Mouse (Mus musculus) left cerebral cortex, postnatal 14 days (tissue): ENCODE measurements around the gene Afg1l. TPM values are rescaled to one million over a fixed set of nuclear protein-coding genes. Genes with fewer than 3 reads are reported as not detected.
A peak's percentile ranks its signal among the peaks of the same experiment; 100 is the strongest.

Experiments used
- DNase-seq, 2 experiments: peaks; one replicate each; pipeline ENCODE4 v3.0.0; 2021 to 2022; ENCODE audit warnings: low spot score in 2 of 2, mixed read lengths in 1 of 2
- intact Hi-C: fragments of 180-260 bp; cut with DNase I; formaldehyde crosslinking; loops from one replicate; pipeline ENCODE4 v1.15.1; 2025
- total RNA-seq, 2 experiments: library from RNA; stranded (reverse); gene quantifications; 2 replicates each; pipeline ENCODE4 v1.2.3; 2021

Gene Afg1l
- total RNA-seq, 2 experiments from 2014 or later: 9.9 to 11.2 TPM

DNA sequence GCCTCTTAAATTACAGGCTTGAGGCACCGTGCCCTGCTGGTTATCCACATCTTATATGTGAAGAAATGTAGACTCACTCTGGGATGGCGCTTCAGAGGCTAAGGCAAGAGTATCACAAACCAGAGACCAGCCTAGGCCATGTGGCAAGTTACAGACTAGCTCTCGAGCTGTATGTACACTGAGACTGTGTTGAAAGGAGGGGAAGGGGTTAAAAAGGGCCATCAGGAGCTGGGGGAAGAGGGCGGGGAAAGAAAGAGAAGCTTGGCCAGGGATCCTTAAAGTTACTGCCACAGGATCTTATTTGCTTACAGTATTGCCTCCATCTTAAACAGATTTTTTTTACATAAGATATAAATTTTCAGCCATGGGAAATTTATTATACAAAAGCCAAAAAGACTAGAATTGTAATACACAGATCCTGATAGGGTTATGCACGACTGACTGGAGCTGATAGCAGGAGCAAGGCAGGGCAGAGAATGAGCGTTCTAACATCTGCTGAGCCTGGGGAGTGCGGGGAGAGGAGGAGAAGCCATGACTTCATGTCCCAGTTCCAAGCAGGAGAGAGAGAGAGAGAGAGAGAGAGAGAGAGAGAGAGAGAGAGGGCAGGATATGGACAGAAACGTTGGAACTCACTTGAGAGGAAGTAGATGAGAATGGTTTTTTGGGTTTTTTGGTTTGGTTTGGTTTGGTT, 10.4 kb upstream of the Afg1l start:
- no peak for DNase-seq

DNA sequence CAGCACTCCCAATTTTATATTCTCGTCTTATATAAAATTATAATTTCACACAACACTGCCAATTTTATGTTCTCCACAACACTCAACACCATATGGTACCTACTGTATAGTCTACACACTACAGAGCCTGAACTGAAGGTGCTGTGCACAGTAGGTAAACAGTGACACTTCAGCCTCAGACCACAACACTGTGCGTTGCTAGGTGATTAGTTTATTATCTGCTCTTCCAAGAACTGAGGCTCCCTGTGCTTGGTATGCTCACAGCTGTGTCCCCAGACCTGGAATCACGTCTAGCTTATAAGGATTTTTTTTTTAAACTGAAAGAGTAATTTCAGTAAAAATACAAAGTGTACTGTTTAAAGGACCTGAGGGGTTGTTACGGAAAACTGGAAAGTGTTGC, 2.4 kb upstream of the Afg1l start:
- peak in 1 of 2 experiments; percentile 18 for DNase-seq
- intact Hi-C loops: no loop called here

More for the DNA sequence above, 10.4 kb upstream of the Afg1l start:
- intact Hi-C loops: no loop called here

DNA sequence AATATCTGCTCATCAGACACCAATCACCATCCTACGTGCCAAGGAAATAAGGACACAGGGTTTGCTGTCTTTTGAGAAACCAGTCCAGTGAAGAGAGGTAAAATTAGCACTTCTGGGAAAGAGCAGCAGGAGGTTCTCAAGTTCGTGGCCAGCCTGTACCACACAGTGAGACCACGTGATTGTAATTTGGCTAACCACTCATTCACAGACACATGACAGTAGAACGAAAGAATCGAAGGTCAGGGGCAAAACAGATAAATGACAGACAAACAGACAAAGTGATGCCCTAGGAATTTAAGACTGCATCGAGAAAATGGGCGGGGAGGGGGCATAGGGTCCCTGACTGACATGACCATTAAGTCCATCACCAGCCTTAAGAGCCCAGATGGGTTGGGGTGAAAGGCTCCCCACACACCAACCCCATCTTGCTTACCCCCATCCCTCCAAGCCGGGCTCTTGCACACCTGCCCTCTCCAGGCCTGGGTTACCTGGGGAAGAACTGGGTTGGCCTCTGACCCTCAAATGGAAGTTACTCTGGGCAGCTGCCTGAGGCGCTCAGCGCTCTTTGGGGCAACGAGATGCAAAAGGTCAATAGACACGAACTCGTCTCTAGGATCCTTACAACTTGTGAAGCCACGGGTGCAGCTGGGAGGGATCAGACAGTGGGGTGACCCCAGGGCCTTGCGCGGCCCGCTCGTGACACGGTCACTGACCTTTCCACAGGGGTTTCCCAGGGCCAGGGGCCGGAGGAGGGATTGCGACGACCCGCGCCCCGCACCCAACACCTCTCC, 620 bp downstream of the Afg1l start:
- DNase-seq: no peak
- intact Hi-C loops: no loop called here

DNA sequence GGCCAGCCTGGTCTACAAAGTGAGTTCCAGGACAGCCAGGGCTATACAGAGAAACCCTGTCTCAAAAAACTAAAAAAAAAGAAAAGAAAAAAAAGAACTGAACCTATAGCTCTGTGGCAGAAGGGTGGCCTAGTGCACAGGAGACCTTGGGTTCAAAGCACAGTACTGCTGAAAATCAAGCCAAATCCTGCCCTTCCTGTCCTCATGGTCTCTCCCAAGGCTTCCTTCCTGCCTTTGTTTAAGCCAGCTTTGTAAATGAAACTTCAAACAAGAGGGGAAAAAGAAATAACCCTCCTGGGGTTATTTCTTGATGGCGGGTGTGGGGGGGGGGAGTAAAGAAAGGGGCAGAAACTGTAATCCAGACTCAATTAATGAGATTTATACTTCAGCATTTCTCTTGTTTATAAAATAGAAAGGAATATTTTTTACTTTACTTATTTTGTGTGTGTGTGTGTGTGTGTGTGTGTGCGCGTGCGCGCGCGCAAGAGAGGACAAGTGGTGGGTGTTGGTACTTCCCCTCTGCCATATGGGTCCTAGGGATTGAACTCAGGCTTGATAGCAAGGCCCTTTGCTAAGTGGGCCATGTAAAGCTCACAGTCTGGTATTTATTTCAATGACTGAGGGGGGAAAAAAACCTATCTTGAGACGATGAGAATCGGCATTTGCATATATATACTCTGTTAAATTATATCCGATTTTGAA, 1.4 kb downstream of the Afg1l start:
- DNase-seq: no peak
- intact Hi-C loops: no loop called here

DNA sequence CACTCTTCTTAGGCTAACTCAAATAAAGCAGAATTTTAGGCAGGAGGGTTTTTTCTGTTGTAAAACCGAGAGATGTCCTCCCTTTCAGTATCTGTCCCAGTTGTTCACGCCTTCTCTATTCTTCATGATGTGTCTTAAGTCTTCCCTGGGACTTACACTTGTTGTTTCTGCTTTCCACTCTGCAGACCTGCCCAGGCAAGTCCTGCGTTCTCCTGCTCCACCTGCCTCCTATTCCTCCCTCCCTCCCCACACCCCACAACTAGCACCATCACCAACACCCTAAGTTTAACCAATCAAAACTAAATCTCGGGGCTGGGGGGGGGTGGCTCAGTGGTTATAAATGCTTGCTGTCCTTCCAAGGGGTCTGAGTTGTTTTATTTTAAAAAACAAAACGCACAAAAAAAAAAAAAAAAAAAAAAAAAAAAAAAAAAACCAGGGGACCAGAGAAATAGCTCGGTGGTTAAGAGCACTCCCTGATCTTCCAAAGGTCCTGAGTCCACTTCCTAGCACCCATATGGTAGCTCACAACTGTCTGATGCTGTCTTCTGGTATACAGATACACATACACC, 3.3 kb downstream of the Afg1l start:
- no peak for DNase-seq
- intact Hi-C loops: no loop called here

DNA sequence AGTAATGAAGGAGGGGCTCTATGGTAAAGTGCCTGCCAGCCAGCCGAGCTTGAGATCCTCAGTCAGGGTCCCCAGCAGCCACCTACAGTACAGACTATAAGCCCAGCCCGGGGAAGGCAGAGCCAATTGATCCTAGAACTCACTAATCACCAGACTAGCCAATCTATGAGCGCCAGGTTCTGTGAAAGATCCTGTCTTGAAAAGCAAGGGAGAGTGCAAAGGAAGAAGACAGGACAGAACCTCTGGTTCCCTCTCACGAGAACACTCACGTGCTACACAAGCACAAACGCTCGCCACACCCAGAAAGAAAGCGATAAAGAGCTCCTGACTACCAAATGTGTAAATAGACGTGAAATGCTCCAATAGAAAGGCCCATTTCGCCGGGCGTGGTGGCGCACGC, 13.6 kb downstream of the Afg1l start:
- DNase-seq: no peak
- intact Hi-C loops: no loop called here

DNA sequence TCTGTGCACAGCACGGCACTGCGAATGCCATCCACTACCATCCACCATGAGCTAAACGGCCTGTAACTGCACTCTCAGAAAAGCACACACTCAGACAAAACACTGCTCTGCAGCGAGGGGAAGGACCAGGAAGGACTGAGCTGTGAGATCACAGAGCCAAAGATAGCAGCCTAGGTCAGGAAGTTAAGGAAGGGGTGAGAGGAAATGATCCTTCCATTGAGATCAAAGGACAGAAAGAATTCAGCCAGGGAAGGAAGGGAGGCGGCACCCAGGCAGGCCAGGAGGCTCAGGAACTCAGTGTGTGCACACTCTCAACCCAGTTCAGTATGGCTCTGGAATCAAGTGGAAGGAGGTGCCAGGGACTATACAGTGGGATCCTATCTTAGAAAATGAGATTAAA, 14.1 kb downstream of the Afg1l start:
- DNase-seq: no peak

DNA sequence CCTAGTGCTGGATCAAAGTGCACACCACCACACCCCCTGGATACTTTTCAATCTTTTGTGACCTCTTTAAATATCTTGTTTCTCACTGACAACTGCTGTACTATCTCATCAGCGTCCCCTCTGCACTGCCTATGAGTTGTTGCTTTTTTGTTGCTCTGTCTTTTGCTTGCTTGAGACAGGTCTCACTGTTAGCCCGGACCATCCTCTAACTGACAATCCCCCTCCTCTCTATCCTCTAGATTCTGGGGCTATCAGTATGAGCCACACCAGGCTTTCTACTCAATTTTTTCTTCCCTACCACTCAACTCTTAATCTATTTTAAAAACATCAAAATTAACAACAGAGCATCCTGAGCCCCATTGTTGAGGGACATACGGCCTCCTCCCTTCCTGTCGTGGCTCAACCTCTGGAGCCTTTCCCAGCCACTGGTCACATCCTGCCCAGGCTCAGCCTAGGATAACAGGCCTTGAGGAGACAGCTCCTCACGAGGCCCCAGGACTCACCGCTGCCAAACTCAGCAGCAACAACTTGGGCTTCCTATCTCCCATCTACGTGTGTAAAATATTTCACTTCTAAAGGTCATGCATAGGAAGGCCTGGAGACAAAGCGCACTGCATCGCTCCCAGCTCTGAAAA, 20.7 kb downstream of the Afg1l start:
- DNase-seq: no peak
- intact Hi-C loops: no loop called here

More for the DNA sequence above, 14.1 kb downstream of the Afg1l start:
- intact Hi-C loops: no loop called here

DNA sequence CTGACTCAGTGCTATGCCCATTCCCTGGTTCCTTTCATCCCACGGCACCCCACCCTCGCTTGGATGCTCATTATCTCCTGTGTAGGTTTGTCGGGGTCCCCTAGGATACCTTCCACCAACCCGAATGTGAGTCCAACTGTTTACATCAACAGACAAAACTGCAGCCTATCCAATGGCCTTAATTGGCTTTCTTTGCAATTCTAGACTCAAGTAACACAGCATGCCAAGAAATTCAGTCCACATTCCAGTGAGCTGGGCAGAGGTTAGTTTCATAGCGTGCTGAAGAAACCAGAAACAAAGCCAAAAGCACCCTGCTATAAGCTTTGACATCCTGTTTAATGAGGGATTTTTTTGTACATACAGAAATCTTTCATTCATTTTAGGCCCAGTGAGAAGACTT, 22.4 kb downstream of the Afg1l start:
- DNase-seq: no peak
- intact Hi-C loops: no loop called here

DNA sequence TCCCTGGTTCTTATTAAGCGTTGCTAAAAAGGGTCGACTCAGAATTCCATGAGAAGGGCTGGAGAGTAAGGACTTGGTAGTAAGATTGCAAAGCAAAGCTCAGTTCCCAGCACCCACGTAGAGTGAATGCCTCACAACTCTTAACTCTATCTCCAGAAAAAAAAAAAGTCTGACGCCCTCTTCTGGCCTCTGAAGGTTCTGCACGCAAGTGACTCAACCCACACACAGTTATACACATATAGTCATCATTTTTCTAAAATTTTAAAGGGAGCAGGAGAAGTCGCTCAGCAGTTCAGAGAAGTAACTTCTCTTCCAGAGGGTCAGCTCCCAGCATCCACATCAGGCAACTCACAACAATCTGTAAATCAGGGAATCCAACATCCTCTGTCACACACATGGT, 23.7 kb downstream of the Afg1l start:
- intact Hi-C loops: no loop called here
- no peak for DNase-seq

DNA sequence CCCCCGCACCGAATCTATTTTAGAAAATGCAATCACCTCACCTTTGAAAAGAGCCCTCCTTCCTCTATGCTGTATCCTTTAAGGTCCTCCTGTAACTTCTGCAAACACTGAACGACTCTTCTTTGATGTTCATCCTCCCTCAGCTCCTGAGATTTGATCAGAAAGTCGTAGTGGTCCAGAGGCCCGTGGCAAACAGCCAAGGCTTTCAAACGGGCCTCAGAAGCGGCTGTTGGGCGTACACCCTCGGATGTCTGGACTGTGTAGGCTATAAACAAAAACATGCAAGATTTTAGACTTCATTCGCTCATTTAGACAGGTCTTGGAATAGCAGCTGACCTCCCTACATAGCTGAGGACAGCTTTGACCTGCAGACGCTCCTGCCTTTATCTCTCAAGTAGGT, 24.1 kb downstream of the Afg1l start:
- no peak for DNase-seq
- intact Hi-C loops: no loop called here

DNA sequence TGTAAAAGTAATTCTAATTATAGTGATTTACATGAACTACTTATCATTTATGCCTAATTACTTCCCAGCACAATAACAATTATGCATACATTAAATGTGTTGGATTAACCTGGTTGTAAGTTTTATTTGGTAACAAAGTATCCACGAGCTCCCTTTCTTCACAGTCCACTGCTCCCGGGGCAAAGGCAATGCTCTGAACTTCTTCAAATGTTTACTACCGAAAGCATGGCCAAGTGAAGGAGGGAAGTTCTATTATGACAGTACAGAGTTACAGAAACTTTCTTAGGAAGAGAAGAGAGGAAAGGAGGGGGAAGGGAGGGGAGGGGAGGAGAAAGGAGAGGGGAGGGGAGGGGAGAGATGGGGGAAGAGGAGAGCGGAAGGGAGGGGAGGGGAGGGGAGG, 28.7 kb downstream of the Afg1l start:
- DNase-seq: no peak
- intact Hi-C loops: no loop called here

DNA sequence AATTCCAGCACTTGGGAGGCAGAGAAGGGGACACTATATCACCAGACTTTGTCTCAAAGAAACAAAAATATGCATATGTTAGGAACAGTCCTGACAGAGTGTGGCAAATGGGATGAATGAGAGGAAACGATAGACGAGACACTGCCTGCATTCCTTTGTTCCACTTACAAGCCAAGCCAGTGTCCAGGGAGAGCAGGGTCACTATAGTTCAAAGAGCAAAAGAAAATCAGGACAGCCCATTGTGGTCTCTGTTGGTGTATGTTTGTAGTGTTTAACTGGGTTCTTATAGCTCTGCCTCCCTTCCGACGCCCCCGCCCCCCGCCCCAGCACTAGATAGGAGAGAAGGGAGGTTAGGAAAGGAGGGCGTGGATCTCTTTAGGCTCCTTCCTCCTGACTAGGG, 30.0 kb downstream of the Afg1l start:
- DNase-seq: no peak
- intact Hi-C loops: no loop called here

DNA sequence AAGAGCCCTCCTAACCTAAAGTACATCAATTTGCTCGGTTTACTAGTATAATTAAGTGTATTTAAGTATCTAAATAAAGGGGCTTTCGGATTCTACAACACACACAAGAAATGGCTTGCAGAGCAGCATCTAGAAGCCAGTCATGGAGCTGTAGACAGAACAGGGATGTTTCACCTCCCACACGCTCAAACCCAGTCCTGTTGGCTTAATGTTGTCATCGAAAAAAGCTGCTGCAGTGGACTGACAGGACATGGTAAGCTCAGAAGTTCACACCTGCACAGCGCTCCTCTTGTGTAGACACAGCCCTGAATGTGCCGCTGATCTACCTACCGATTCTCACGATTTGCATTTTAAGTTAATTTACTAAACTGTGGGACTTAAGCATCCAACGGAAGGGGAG, 32.2 kb downstream of the Afg1l start:
- no peak for DNase-seq
- intact Hi-C loops: no loop called here

DNA sequence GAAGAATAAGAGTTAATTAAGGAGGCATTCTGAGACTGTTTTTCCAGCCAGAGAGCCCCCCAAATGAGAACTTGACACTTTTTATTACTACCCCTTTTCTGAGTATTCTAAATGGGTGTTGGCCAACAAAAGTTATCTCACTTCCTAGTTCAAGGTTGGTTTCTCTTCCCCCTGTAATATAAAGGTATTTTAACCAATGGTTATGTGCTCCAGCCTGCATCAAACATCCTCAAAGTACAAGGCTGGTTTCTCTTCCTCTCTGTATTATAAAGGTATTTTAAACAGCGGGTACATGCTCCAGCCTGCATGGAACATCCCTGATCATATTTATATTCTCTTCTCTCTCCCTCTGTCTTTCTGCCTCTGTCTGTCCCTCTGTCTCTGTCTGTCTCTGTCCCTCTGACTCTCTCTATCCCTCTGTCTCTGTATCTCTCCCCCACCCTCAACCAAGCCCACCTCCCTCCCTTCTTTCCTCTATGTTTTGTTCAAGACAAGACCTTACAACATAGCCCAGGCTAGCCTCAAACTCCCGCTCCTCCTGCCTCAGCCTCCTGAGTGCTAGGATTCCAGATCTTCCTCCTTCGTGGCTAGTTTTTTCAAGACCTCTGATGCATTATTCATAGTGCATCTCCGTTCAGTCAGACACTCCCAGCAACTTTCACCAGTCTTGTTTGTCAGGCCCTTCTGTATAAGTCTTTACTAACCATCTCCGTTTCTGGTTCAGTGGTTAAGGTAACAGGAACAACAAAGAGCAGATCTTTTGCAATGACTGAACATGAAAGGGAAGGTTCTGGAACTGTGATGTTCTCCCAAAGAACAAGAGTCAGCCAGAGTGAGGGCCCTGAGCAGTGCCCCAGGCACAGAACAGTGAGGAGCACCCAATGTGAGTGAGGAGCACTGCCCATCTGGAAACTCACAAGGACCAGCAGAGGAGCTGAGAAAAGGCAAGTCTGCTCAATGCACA, 41.2 kb downstream of the Afg1l start:
- DNase-seq: no peak
- intact Hi-C loops: no loop called here

DNA sequence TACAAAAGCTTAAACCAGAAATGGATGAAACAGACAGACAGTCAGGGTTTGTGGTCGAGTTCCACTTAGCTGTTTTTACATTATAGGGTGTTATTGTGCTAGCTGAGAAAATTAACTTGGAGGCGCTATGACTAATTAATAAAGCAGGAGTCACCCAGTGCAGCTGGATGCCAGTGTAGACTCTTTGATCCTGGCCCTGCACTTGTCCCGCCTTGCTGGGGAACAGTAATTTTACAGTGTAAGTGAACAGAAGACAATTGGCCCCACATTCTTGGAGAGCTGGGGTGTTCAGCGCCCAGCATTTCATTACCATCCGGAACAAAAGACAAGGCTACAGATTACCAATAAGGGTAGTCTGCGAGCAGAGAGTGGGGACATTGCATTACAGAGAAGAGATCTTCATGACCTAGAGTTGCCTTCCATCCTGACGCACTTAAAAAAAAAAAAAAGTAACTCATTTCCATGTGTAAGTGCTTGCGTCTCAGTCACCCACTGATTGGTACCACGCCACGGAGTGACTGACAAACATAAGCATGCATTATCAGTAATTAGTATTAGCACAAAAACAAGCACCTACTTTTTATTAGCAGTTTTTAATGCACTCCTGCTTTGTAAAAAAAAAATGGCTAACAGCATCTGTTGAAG, 60.7 kb downstream of the Afg1l start:
- DNase-seq: peak in 1 of 2 experiments; percentile 35
- intact Hi-C loops: loop anchor here (5.0 kb wide), 1 partner anchor 165 kb away; the partner anchor contains the start of genes Nr2e1 and Ostm1

DNA sequence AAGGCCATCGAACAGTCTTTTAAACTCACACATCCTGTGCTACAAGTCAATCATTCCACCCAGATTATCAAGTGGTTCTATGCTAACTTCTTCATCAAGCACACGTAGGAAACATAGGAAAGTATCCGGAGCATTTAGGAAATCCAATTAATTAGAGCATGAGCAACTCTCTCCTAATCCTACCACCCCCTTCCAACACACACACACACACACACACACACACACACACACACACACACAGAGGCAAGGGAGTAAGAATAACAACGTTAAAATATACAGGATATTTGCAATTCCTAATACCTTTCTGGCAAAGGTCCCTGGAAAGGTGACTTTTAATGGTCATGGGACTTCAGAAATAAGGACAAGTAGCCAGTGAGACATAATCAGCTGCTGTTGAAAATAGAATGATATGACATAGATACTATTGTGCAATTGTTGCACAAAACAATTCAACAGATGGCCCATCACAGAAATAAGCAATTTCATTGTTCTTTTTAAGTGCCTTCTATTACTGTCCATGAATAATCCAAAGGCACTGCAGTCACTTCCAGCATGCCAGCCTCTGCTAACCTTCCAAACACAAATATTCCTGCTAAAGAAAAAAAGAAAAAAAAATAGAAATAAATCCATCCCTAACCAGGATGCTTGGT, 62.4 kb downstream of the Afg1l start:
- intact Hi-C loops: loop anchor here (5.0 kb wide), 1 partner anchor 166 kb away; the partner anchor contains the start of genes Nr2e1 and Ostm1
- no peak for DNase-seq
